Mouse (Mus musculus): Measurements from ENCODE around the gene Tmod1.
A peak's percentile ranks its signal among the peaks of the same experiment; 100 is the strongest.

Tmod1 gene

DNA sequence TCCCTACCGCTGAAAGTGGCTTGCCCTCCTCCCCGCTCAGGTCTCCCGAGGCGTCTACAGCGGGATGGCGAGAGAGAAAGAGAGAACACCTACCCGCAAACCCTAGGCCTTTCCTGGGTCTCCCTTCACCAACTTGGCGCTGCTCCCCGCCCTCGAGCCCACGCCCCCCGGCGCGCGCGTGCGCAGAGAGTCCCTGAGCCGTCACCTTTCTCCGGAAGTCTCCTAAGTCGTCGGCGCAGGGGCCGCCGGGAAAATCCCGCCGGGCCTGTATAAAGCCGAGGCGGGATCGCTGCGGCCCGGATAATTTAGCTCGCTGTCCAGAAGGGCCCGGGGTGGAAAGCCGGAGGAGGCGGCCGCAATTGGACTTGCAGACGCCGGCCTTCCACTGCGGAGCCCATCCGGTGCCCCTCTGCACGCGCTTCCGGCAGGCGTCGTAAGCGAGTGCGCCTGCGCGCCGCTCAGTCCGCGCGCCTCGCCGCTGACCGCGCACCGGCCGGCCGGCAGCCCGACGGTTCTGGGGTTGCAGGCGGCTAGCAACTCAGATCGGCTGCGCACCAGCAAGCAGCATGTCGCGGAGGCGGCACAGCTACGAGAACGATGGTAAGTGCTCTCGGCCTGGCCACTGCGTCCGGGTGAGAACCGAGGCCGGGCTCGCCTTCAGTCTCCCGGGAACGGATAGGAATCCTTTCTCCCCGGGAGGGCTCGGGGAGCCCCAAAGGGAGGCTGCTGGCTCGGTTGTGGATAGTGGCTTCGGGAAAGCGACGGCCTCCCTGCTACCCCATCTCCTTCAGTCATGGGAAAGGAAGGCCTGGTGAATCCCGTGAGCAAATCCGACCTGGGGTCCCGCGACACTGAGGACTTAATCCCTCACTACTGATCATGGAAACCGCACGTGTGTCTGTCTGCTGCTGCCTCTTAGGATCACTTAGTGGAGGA lies 99.8 kb downstream of the Tmod1 start, which contains the start of the genes Ncbp1 and Tstd2:
Ncbp1 (plus strand) TSS at position 327 of the 936 bp plus-strand sequence.
Tstd2 (minus strand) TSS at position 408 of the 936 bp plus-strand sequence.
- peak; percentile 95 to 97 for DNase-seq

DNA sequence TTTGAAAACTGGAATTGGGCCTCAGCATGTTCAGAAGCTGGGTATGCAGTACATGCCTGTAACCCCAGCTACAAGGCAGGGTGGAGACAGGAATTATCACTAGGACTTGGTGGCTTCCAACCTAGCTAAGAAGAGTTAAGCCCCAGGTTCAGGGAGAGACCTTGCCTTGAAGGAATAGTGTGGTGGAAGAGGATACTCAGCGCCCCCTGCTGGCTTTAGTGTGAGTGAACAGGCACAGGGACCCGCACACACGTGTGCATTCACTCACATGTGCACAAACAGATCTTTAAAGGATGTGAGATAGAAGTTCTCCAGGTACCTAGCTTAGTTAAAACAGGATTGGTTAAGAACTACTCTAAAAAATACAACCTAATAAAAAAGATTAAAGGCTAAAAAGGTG lies 105.6 kb downstream of the Tmod1 start:
- DNase-seq = peak in 1 of 2 experiments; percentile 22

DNA sequence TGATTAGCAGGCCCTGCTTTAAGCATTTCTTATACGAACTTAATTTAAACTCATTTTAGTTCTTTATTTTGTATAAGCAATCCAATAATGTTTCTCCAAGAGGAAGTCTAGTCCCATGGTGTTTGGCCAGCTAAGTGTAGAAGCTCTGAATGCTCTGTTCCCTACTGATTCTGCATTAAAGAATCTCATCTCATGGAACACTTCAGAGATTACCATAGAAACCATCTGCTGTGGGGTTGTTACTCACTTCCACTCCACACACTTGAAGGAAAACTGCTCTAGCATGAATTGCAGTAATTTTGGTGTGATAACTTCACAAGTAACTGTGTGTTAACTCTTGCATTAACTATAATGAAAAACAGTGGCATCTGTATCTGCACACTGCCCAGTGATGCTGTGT lies 108.1 kb downstream of the Tmod1 start:
- DNase-seq = no peak

DNA sequence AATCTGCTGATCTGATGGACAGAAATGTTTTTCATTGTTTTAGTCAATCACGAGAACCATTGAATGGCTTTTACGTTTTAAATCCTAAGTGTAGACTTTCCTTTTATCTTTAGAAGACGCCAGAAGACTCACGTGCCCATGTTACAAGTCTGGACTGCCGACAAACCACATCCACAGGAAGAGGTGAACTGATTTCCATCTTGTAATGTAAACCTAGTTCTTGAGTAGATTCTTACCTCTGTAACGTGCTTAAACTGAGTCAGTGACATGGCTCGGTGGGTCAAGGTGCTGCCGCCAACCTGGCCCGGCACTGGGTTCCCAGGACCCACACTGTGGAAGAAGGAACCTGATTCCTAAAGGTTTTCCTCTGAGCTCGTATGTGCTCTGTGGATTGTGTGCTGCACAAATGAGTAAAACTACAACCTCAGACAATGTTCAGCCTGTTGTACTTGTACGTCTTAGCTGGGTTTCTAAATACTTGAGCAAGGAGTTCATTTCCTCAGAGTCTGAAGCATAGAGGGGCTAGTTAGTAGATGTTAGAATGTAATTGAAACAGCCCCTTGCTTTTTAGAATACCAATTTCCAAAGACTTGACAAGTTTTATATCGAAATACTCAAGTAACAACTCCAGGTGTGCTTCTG lies 113.3 kb downstream of the Tmod1 start:
- DNase-seq = no peak

DNA sequence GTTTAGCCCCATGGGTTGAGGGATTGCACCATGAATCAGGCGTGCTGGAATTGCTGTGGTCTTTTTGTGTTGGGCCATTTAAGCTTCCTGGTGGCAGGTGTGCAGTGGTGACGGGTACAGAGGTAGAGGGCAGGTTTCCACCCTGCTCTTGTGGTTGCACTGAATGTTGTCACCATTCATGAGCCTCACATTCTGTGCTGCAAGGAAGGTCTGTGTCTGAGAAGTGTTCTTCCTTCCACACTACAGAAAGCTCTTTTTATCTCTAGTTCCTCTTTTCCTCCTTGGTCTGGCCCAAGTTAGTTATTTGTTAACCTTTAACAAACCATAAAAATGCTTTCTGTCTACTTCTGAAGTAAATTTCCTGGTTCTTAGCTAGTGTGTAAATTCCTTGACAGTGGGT lies 125.3 kb downstream of the Tmod1 start:
- no peak for DNase-seq
